Mouse (Mus musculus) heart, adult 8-10 months (tissue): ENCODE results near the gene Muc1. TPM values are rescaled to one million over a fixed set of nuclear protein-coding genes. Genes with fewer than 3 reads are reported as not detected.
A peak's percentile ranks its signal among the peaks of the same experiment; 100 is the strongest.

Experiments used
- DNase-seq: peaks from one replicate; pipeline ENCODE4 v3.0.0; 2022; ENCODE audit warnings: low spot score
- microRNA-seq: library from miRNA; unstranded; fragments of <30 nt; microRNA quantifications from one replicate; pipeline ENCODE4 v1.2.0, GENCODE M21; 2022
- total RNA-seq, 4 experiments: library from RNA; stranded (reverse); gene quantifications; 2 replicates each; pipeline ENCODE4 v1.2.4; 2022

The Muc1 gene
- total RNA-seq, 4 experiments from 2014 or later, result 0.13 to 0.63 (median 0.49) TPM; not detected in 1

DNA sequence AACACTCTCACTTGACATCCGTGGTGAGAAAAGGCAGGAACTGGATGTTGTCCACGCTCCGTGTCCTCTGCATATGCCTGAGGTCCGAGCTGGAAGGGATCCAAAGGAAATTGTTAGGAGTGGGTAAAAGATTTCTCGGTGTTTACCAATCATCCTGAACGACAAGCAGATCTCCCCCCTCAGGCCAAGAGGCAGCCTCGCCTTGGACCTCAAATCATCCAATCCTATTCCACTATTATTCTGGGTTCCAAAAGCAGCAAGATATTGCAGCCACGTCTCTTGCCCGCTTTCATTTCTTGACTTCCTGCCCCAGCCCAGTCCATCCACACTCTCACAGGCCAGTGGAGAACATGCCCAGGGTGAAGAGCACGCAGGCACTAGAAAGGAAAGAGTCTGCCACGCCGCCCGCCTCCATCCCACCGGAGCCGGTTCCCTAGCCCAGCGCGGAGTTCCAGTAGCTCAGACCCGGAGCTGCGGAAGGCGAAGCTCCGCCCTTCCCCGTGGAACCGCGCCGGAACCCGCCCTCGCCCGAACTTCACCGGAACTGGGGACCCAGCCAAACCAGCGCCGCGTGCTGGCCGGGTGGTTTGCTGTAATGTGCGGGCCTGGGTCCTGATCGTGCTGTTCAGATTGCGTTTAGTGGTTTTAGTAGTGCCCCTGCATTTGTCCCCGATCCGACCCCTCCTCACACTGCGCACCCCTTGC lies 41.3 kb downstream of the Muc1 start, which contains the start of gene Slc50a1:
TSS of gene Slc50a1 (minus strand) at position 520 of the 705 bp plus-strand sequence.
- peak; percentile 88 for DNase-seq

DNA sequence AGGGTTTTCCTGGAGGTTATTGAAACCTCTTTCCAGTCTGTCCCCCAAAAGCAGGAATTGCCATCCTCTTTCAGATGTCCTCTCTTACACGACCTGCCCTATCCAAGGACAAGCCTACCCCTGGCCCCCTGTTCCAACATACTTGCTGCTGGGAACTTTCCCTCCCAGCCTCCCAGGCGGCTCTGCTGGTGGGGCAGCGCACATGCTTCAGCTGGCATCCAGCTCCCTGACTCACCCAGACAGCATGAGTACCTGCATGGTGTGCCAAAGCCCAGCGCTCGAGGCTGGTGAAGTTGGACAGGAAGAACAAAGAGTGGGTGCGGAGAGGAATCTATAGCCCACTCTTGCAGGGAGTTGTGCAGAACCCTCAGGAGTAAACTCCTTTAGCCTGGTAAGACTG lies 42.0 kb downstream of the Muc1 start:
- peak; percentile 66 for DNase-seq

- DNase-seq, result no peak
Measured at GRCm38 (mm10) chr3:89271760-89272159, 42.9 kb downstream of the Muc1 start.

GRCm38 (mm10) chr3:89276061-89276460 lies 47.2 kb downstream of the Muc1 start:
- no peak for DNase-seq

DNA sequence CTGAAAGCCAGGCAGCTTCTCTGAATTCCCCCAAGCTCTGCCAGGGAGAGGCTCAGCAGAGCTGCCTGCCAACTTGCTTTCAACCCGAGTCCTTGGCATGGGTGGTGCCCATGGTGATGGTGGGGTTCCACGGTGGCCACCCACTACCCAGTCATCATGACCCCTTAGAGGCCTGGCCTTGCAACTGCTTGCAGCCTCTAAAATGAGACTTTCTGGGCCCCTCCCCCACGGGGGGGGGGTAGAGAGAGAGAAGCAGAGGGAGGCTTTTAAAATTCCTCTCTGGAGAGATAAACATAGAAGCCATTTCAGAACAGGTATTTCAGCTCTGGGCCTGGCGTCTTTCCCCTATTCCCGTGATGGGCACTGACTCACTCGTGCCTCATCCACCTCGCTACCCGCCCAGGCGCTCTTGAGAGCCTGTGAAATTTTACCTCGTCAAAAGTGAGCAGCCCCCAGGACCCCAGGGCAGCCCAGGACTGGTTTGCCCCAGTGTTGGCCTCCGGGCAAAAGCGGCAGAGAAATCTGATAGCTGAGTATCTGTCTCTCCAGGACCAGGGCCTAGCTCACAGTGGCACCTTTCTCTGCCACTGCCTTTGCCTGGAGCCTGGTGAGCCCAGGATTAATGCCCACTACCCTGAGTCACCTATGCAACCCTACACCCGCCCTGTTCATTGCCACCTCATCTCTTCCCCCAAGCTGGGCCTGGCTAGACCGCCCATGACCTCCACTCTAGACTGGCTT lies 48.6 kb downstream of the Muc1 start:
- DNase-seq, result peak; percentile 47

- DNase-seq, result peak; percentile 83
Measured at GRCm38 (mm10) chr3:89278107-89278506, 49.2 kb downstream of the Muc1 start.

DNA sequence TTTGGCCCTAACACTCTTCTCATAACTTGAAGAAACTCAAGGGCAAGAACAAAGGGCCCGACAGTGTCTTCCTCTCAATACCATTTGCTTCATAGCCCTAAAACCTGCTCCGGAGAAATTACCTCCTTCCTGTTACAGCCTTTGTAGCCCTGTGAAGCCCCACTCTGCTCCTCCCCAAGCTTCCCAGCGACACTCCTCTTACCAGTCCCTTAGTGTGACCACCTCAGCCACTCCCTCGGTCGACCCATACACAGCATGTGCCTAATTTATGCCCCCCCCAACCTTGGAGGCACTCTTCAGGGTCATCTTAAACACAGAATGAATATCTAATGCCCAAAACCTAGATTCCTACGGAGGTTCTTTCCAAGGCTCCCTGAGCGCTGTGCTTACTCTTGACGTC lies 49.8 kb downstream of the Muc1 start:
- no peak for DNase-seq

DNA sequence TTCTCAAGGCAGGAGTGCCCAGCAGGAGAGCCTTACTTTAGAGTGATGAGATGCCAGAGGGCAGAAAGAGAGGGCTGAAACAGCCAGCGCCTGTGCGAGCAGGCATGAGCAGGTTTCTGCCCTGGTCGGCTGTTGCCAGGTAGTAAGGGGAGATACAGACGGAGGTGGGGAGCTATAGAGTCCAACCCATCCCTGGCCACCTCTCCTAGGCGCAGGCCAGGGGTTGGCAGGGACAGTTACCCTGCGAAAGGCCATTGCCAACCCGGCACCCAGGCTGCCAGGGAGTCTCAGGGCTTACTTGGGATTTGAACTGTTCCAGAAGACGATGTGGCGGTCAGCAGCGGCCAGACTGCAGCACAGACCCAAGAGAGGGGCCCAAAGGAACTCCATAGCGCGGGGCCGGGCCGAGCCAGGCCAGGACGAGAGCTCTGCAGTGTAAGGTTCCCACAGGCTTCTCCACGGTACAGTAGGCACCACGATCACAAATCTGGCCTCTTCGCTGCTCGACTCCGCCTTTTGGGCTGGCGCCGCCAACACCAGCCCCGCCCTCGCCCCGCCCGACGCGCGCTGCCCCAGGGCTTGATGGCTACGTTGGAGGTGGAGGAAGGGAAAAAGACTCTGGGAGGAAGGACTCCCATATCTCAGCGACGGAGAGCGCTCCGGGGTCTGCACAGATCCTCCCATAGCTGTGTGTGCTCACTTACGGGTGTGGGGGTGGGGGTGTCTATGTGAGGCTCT lies 50.5 kb downstream of the Muc1 start:
- DNase-seq, result peak; percentile 90

DNA sequence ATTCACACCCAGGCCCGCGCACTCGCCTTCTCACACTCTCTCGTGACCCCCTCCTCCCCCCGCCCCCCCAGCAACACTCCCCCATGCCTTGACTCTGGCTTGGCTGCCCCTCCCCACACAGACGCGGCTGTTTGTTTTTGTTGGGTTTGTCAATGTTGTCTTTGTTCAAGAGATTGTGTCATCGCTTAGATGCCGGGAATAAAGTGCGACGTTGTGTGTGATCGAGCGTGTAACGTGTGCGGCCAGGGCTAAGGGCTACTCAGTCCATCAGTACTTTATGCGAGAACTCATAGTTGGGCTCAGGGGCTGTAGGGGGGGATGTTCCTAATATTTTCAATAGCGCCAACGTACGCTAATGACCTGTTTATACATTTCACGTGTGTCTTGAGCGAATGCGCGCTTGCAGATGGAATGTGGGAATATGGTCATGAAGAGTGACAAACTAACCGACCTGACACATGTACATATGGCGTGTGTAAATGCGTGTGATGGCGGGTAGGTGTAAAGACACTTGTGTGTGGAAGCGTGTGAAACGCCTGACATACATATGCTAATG lies 51.3 kb downstream of the Muc1 start:
- no peak for DNase-seq

GRCm38 (mm10) chr3:89280606-89281511 lies 52.0 kb downstream of the Muc1 start, which contains the start of gene Efna1:
Gene Efna1, minus strand, starts transcription at chr3:89281142.
- DNase-seq, result peak; percentile 65

- peak; percentile 89 for DNase-seq
Measured at GRCm38 (mm10) chr3:89281579-89282290, 52.9 kb downstream of the Muc1 start.

- DNase-seq, result no peak
Measured at GRCm38 (mm10) chr3:89282291-89282643, 53.4 kb downstream of the Muc1 start.

Small RNA genes within 50 kb of the gene (microRNA-seq; reads per million reads assigned to microRNA genes)
- 36.4 reads per million, percentile 45 among the genes with 10 or more reads in this experiment for gene Mir92b

Other genes starting within 250 kb of the Muc1 start
- 10 to 100 TPM; 24.4 to 29.1 (median 28.5) TPM for gene Rusc1, start 135.7 kb upstream of the Muc1 start, total RNA-seq
- gene Gm43738, start 128.0 kb upstream of the Muc1 start, total RNA-seq, result not detected
- gene Fdps, start 127.1 kb upstream of the Muc1 start, total RNA-seq, result 10 to 100 TPM; 20.8 to 23.2 (median 22.3) TPM
- not detected for gene Pklr, start 92.9 kb upstream of the Muc1 start, total RNA-seq
- under 1 TPM in 3 of 4 experiments, not detected in 1; 0.12 to 0.75 (median 0.72) TPM for gene Hcn3, start 68.9 kb upstream of the Muc1 start, total RNA-seq
- 10 to 100 TPM; 14.6 to 19.3 (median 17.2) TPM for gene Clk2, start 64.3 kb upstream of the Muc1 start, total RNA-seq
- gene Scamp3, start 51.6 kb upstream of the Muc1 start, total RNA-seq, result 10 to 100 TPM; 49.4 to 57.8 (median 53.3) TPM
- gene Fam189b, start 45.9 kb upstream of the Muc1 start, total RNA-seq, result 1 to 10 TPM; 2.6 to 4.8 (median 4.3) TPM
- gene Gba, start 26.1 kb upstream of the Muc1 start, total RNA-seq, result 10 to 100 TPM; 17.0 to 19.8 (median 17.9) TPM
- 1 to 10 TPM; 3.2 to 9.8 (median 4.0) TPM for gene Thbs3, start 13.9 kb upstream of the Muc1 start, total RNA-seq
- gene Mtx1, start 2.0 kb upstream of the Muc1 start, total RNA-seq, result 10 to 100 TPM; 56.4 to 63.5 (median 59.5) TPM
- 100 to 1,000 TPM in 1 of 4 experiments, 10 to 100 TPM in 3; 87.0 to 108 (median 89.4) TPM for gene Krtcap2, start 16.9 kb downstream of the Muc1 start, total RNA-seq
- gene Trim46, start 17.3 kb downstream of the Muc1 start, total RNA-seq, result under 1 TPM; 0.34 to 0.87 (median 0.83) TPM
- gene Dpm3, start 30.3 kb downstream of the Muc1 start, total RNA-seq, result 10 to 100 TPM; 49.1 to 65.7 (median 53.6) TPM
- gene Slc50a1, start 41.5 kb downstream of the Muc1 start, total RNA-seq, result 10 to 100 TPM; 16.6 to 27.0 (median 21.0) TPM
- 10 to 100 TPM; 28.2 to 36.1 (median 32.6) TPM for gene Efna1, start 52.1 kb downstream of the Muc1 start, total RNA-seq
- gene Efna3, start 93.9 kb downstream of the Muc1 start, total RNA-seq, result under 1 TPM in 1 of 4 experiments, not detected in 3; 0.11 TPM
- gene Efna4, start 109.0 kb downstream of the Muc1 start, total RNA-seq, result under 1 TPM in 3 of 4 experiments, not detected in 1; 0.19 to 0.34 (median 0.27) TPM
- gene Adam15, start 120.9 kb downstream of the Muc1 start, total RNA-seq, result 10 to 100 TPM; 43.3 to 52.5 (median 48.6) TPM
- not detected for gene Dcst2, start 132.9 kb downstream of the Muc1 start, total RNA-seq
- gene Dcst1, start 136.2 kb downstream of the Muc1 start, total RNA-seq, result not detected
- 10 to 100 TPM; 19.6 to 23.2 (median 22.9) TPM for gene Zbtb7b, start 165.7 kb downstream of the Muc1 start, total RNA-seq
- 1 to 10 TPM in 2 of 4 experiments, under 1 TPM in 1, not detected in 1; 0.75 to 1.5 (median 1.2) TPM for gene Lenep, start 173.7 kb downstream of the Muc1 start, total RNA-seq
- 10 to 100 TPM; 55.5 to 71.8 (median 67.9) TPM for gene Flad1, start 182.8 kb downstream of the Muc1 start, total RNA-seq
- 1 to 10 TPM; 3.8 to 5.4 (median 4.2) TPM for gene Cks1b, start 189.3 kb downstream of the Muc1 start, total RNA-seq
- 10 to 100 TPM; 33.3 to 37.7 (median 36.5) TPM for gene Shc1, start 189.4 kb downstream of the Muc1 start, total RNA-seq
- 10 to 100 TPM; 13.3 to 17.9 (median 14.9) TPM for gene Pygo2, start 201.2 kb downstream of the Muc1 start, total RNA-seq
- 10 to 100 TPM; 67.8 to 74.7 (median 71.2) TPM for gene Pbxip1, start 207.6 kb downstream of the Muc1 start, total RNA-seq
- 1 to 10 TPM; 5.5 to 8.6 (median 7.5) TPM for gene Pmvk, start 225.5 kb downstream of the Muc1 start, total RNA-seq